Mouse (Mus musculus): ENCODE data around the gene Slf2. TPM values are rescaled to one million over a fixed set of nuclear protein-coding genes. Genes with fewer than 3 reads are reported as not detected.

Slf2 gene
- total RNA-seq, 2 experiments from 2014 or later = 30.8 to 34.0 TPM

DNA sequence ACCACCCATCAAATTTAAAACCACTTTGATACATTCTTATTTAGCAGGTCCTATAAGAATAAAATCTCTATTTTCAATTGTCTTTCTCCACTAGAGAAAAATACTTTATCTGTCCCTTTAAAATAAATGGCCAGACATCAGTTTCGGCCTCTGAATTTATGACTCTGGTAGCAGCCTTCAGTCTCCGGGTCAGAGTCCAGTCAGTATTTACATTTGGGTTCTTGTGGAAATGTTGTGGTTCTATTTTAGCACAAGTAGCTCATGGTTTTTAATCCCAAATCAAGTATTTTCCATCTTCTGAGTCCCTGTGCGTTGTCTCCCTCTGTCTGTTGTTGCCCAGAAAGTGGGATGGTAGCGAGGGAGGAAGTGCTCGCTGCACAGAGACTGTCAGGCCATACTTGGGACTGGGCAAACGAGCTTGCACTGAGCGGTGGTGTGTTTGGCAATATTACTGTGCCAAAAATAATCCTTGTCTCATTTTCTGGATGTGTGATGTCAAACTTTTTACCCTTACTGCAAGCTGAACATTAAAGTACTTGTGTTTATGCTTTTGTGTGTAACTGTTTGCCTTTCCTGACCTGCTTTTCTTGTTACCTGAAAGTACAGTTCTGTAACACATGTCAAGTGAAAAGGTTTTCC, 51.6 kb downstream of the Slf2 start:
- no peak for DNase-seq (ENCODE audit: low spot score in 2 of 2)

DNA sequence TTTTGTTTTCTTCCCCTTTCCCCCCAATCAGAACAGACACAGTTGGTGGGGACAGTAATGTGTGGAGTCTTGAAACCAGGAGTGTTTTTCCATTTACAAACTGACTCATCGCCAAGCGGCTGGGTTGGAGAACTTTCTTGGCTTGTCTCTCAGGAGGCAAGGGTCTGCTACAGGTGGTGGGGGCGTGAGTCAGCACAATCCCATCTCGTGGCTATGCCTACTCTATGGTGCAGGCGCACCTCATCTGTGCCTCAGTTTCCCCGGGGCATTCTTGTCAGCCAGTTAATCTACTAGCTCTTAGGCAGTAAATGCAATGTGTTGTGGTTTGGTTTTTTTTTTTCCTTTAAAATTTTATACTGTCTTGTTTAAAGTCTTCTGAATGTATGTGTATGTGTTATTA, 52.4 kb downstream of the Slf2 start:
- DNase-seq (ENCODE audit: low spot score in 2 of 2) = no peak

DNA sequence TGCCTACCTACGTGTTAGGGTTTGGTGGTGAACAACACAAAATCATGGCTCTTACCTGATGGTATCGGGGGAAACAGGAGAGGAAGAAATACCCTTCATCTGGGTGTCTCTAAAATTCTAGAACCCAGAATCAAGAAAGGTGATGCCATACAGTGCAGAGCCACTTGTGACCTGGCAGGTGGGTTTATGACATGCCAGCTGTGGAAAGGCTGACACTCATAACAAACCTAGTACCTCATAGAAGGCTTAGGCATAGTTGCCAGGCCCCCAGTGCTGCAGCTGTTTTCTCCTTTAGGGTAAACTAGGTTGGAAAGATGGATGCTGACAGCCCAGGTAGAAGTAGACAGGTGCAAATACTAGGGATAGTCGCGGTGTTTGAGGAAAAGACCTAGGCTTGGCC, 53.5 kb downstream of the Slf2 start:
- DNase-seq (ENCODE audit: low spot score in 2 of 2) = no peak

DNA sequence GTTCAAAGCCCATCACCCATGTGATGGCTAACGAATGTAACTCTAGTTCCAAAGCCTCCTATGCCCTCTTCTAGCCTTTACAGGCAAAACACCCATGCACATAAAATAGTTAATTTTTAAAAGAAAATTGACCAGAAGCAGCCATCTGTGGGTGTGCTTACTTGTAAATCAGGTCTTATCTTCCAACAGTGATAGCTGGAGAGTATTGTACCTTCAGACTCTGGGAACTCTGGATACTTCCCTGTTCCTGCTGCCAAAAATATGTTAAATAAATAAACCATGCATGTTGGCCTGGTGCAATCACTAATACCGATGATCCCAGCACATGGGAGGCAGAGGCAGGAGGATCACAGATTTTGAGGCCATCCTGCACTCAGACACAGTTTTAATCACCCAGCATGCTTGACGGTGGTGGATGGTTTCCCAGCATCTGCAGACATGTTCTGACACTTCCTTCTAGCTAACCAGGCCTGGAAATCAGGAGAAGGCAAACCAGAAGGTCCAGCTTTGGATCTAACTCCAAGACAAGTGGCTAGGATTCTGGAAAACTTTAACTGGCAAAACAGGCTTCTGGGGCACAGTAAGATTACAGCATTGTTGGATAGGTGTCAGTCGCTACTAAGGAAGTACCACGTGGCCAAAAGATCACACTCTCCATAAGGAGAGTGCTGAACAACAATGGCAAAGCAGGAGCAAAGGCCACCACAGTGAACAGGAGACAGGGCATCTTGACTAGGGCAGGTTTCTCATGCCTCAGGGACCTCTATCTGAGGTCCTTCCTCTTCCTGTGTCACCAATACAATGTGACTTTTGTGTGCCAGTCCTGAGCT, 54.4 kb downstream of the Slf2 start:
- no peak for DNase-seq (ENCODE audit: low spot score in 2 of 2)

DNA sequence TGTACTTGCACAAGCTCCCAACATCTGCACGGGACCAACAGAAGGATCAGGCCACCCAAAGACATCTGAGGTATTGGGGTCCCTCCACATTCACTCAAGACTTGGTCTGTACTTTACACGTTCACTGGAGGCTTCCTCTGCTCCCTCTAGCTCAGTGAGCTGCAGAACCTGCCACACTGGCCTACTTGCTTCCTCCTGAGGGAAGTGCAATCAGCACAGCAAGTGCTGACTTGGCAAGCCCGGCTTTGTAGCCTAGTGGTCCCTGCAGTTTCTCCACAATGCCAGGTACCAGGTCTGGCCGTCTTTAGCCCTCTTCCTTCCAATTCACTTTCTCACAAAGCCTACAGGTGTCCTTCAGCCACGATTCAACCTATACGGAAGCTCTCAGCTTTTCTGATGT, 56.1 kb downstream of the Slf2 start:
- no peak for DNase-seq (ENCODE audit: low spot score in 2 of 2)

DNA sequence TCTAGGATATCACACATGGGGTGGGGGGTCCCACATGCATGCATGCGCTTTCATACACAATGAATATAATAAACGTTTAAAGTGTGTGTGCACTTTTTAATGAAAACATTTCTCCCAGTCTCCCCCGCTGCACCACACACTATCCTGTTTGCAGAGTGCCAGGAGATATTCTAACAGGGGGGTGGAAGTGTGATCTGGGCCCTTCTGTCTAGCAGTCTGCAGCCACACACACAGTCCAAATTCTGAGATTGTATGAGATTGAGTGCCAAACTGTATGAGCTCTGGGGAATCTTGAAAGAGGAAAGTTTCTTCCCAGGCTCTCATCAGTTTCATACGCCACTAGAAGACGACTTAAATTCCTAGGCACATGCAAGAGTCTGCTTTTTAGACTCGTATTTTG, 56.9 kb downstream of the Slf2 start:
- peak in 1 of 2 experiments; percentile 70 for DNase-seq (ENCODE audit: low spot score in 2 of 2)

DNA sequence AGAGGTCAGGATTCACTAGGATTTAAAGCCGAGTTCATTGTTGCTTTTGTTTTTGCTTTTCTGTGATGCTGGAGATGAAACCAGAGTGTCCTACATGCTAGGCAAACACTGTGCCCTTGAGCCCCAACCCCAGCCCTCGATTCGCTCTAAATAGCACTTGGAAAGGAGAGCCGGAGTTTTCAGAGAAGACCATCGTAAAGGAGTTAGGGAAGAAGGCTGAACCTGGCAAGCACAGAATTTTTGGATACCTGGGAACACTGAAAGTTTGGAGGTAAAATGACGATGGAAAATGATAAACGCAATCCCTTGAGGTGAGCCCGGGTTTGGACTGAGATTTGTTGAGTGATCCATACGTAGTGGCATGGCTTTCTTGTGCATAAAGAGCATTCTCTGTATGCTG, 57.4 kb downstream of the Slf2 start:
- no peak for DNase-seq (ENCODE audit: low spot score in 2 of 2)

DNA sequence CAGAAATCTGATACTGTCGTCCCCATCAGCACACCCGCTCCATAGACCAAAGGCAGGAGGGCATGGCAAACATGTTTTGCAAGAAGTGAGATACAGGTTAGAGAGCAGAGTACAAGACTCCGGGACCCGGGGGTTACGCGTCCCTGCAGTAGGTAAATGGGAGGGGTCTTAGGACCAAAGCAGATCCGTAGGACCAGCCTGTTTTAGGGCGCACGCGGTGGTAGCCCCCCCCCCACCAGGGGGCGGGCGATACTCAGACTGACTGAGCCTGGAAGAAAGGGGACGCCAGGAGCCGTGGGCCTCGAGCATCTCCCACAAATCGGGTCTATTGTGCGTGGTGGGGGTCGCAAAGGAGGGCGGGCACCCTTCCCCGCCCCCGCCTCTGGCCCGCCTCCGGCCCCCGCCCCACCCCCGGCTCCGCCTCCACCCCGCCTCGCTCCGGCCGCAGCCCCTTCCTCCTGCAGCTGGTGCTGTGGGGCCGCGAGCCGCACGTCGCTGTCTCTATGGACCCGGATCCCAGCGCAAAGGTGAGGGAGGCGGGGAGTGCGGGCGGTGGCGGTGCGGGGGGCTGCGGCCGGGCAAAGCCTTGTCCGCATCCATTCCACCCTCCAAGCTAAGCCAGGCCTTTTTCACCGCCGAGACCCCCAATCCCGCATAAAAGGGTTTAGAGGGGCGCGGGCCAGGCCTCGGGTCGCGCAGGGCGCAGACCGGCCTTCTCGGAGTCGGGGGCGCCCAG, 58.0 kb downstream of the Slf2 start, which contains the start of gene Sema4g:
Gene Sema4g, plus strand, starts transcription at position 271 of the 736 bp plus-strand sequence.
- peak in 1 of 2 experiments; percentile 42 for DNase-seq (ENCODE audit: low spot score in 2 of 2)

DNA sequence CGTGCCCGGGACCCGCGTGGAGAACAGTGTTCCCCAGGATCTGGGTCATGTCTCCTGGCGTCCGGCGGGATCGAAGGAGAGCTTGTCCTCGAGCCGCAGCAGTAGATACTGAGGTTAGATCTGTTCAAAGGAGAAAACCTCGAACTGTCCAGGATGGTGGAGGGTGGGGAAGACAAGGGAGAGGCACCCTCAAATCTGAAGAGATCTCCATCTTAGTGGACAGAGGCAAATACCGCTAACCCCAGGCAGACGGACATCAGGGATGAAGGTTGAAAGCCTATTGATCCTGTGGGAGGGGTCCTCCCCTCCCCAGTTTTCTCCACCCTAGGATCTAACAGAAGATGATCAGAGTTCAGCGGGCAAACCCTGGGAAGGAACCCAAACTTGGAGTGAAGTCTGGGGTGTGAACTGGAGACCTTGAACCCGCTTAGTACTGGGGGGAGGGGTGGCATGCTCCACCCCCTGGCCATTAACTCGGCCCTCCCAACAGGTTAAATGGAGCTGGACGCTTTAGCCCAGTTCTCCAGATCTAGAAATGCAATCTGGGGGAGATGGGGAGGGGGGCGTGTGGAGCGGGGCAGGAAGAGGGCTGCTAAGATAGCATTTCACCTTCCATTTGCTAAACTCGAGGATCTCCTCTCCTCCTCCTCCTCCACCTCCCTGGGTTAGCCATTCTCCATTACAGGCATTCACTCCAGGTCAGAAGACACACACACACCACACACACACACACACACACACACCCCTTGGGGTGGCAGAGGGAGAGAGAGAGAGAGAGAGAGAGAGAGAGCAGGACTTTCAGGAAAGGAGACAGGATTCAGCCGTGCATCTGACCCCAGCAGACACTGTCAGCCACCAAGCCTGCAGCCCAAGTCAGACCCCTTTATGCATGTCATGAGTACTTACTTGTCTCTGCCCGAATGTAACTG, 58.9 kb downstream of the Slf2 start:
- no peak for DNase-seq (ENCODE audit: low spot score in 2 of 2)

DNA sequence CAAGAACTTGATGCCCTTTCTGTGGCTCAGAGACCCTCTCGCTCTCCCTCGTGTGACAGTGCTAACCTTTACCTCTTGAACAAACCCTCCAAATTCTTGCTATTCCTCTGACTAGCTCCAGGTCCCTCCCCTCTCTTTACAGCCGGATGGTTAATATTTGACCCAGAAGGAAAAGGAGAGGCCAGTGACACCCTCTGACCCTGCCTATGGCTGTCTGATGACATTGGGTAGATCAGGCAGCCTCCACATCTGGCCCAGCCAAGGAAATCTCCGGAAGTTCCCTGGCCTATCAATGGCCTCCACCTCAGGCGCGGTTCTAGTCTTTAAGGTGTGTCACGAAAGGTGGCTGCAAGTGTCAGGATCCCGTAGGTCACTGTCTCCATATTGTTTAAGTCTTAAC, 60.1 kb downstream of the Slf2 start:
- no peak for DNase-seq (ENCODE audit: low spot score in 2 of 2)

DNA sequence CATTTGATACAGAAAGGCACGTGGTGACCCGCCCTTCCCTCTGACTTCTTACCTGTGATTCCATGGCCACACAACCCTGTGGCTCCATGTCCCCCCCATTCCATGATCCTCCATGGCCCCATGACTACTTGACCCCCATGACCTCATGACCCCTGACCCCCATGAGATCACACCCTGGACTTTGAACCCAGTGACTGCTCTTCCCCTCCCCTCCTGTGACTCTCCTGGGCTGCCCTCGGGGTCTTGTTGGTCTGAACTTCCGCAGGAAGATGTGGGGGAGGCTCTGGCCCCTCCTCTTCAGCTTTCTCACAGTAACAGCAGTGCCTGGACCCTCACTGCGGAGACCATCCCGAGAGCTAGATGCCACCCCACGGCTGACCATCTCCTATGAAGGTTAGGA, 61.3 kb downstream of the Slf2 start:
- no peak for DNase-seq (ENCODE audit: low spot score in 2 of 2)

DNA sequence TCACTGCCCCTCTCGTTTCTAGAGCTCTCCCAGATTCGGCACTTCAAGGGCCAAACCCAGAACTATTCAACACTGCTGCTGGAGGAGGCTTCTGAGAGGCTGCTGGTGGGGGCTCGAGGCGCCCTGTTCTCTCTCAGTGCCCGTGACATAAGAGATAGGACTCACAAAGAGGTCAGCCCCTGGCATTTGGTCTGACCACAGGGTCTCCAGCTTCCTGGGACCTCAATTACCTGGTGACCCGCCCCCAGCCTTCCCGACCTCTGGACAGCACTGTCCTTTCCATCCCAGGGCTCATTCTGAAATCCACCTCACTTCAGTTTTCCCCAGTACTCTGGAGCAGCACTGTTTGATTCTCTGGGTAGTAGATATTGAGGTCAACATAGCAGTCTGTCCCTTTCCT, 61.8 kb downstream of the Slf2 start:
- DNase-seq (ENCODE audit: low spot score in 2 of 2) = no peak

DNA sequence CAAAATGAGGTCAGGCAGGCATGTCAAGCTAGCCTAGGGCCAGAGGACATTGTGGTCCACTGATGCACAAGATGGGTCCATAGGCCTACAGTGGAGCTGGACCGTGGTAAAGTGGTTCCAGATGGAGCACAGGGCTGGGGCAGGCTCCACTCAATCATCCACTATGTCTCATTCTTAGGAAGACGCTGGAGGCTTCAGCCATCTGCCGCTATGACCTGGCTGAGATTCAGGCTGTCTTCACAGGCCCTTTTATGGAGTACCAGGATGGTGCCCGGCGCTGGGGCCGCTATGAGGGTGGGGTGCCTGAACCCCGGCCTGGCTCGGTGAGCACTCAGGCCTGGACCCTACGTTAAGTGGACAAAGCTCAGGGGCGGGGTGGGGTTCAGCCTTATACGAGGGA, 66.8 kb downstream of the Slf2 start:
- DNase-seq (ENCODE audit: low spot score in 2 of 2) = no peak

DNA sequence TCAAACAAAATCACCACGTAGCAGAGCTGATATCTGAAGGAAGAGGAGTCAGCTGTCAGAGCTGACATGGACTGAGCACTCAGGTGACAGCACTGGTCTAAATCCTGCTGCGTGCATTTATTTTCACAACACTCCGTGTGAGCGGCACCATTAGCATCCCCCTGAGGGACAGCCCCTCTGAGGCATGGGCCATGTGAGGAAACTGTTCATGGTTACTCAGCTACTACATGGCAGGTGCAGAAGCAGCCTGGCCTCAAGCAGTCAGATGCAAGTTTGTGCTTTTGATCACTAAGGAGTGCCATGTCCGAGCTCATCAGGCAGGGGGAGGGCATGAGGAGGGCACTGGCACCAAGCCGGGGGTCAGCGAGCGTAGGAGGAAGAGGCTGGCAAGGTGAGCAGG, 68.7 kb downstream of the Slf2 start:
- no peak for DNase-seq (ENCODE audit: low spot score in 2 of 2)

DNA sequence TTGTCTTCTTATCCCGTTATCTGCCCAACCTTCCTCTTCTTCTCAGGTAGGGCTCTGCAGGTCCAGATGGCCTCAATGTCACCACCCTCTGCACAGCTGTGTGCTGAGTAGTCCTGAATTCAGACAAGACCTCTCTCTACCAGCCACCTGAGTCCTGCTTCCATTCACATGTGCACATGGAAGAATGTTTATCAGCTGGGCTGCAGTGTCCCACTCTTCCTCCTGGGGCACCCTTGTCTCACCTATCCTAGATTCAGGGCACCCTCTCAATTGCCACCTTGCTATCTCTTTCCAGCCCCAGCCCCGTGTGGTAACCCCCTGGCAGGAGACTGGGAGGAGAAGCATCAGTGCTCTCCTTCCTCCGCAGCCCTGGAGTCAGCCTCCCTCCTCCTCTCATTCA, 71.3 kb downstream of the Slf2 start:
- DNase-seq (ENCODE audit: low spot score in 2 of 2) = no peak

DNA sequence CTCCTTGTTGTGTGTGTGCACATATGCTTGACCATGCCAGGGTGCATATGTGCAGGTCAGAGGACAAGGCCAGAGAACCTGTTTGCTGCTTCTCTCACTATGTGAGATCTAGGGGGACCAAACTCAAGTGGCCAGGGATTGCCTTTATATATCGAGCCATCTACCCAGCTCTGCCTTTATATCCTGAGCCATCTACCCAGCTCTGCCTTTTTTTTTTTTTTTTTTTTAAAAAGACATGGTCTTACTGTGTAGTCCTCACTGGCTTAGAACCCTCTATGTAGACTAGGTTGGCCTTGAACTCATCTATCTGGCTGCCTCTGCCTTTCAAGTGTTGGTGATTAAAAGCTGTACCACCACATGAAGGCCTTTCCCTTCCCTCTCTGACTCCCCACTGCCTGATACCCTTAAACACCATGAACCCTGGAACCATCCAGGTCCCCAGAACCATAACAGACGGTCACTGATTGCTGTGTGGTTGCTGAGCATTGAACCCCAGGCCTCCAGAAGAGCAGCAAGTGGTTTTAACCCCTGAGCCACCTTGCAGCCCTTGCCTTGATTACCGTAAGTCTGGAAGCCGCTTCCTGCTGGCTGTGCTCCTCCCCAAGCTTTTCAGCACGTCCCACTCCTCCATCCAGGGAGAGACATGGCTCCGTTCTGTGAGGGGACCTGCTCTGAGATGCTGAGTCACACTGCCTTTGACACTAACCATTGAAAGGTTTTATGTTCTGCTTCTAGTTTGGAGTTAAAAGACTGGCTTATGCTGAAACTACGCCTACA, 73.0 kb downstream of the Slf2 start:
- no peak for DNase-seq (ENCODE audit: low spot score in 2 of 2)

DNA sequence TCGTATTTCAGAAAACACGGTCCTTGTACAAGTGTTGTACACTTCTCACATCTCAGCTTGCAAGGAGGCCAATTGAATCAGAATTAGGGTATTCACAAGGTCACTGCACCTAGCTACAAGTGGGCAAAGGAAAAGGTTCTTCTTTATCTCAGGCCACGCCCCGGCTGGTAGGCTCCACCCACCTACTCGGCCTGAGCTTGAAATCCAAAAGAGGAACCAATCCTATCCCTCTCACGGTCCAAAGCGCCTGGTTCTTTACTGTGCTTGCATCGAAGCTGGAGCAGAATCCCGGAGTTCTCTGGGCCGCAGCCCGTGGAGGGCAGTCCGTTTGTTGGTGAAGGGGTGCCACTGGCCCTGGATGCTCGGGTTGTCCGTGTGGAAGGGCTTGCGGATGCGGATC, 74.5 kb downstream of the Slf2 start, which contains the start of gene Twnk:
Gene Twnk, plus strand, starts transcription at position 220 of the 400 bp plus-strand sequence.
- no peak for DNase-seq (ENCODE audit: low spot score in 2 of 2)

DNA sequence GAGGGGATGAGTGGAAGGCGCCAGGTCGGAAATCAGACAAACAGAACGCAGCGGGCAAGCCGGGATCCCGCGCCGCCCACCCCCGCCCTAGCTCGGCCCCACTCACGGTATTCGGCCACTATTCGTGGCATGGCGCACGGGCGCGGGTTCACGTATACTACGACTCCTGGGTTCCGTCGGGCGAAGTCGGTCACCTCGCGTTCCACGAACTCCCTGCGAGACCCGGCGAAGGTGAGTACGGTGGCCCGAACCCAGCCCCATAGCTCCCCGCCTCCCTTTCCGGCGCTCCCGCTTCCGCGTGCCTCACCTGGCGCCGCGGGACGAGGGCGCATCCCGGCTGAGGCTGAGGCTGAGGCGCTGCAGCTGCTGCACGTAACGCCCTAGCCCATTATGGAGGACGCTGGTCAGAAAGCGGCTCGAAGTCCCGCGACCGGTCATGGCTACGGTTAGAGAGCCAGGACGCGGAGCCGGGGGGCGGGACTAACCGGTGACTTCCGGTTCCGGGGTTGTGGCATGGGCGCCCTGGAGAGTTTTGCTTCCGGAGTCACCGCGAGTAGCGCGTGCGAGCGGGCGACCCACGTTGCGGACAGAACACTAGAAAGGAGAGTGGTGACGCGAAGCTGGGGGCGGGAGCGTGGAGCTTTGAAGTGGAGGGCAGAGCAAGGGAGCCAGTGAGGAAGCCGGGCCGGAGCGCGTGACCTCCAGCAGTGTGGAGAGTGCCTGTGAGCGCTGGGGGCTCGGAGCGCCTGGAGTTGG, 75.2 kb downstream of the Slf2 start, which contains the start of gene Mrpl43:
Gene Mrpl43, minus strand, starts transcription at position 486 of the 756 bp plus-strand sequence.
- DNase-seq (ENCODE audit: low spot score in 2 of 2) = peak; percentile 94 to 96

DNA sequence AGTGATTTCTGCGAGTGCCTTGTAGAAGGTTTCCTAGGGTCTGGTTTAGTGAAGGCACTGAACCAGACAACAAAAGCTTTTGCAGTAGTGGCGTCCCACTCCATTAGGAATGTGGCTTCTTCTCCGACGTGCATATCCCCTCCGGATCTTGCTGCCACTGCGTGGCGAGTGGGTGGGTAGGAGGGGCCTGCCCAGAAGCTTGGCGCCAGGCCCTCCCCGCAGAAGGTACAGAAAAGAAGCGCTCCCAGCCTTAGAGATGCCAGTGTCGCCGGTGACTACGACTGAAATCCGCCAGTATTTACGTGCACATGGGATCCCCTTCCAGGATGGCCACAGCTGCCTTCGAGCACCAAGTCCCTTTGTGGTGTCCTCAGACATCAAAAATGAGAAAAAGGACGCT, 76.1 kb downstream of the Slf2 start:
- DNase-seq (ENCODE audit: low spot score in 2 of 2) = no peak
